Mouse (Mus musculus) midbrain, embryonic 14.5 days (tissue): Measurements from ENCODE around the gene Ccr7. TPM values are rescaled to one million over a fixed set of nuclear protein-coding genes. Genes with fewer than 3 reads are reported as not detected.

Experiments
- ATAC-seq: fragments of 200-750 bp; cut with Nextera tagmentation; 2 replicates; pipeline ENCODE4 v1.8.0; 2017; ENCODE audit warnings: moderate number of reproducible peaks, moderate library complexity; ENCODE audit not compliant: low FRiP score, low TSS enrichment
- DNase-seq: peaks from one replicate; pipeline ENCODE4 v3.0.0-alpha.2; 2015
- H3K27ac ChIP-seq: fragments of 300-500 bp; sonication (generic); replicated peaks from 2 replicates; pipeline ENCODE4 v1.5.1; 2014; ENCODE audit warnings: mild to moderate bottlenecking, low read depth, low read length, moderate library complexity
- H3K27me3 ChIP-seq: fragments of 300-500 bp; sonication (generic); 2 replicates; pipeline ENCODE4 v1.6.1; 2014; ENCODE audit warnings: low read length, control low read depth, mixed read lengths; ENCODE audit not compliant: control insufficient read depth, insufficient read depth
- H3K36me3 ChIP-seq: fragments of 300-500 bp; sonication (generic); 2 replicates; pipeline ENCODE4 v1.6.1; 2014; ENCODE audit warnings: low read length, control low read depth; ENCODE audit not compliant: control insufficient read depth, insufficient read depth
- H3K4me1 ChIP-seq: fragments of 300-500 bp; sonication (generic); 2 replicates; pipeline ENCODE4 v1.6.1; 2014; ENCODE audit warnings: mild to moderate bottlenecking, antibody characterized with exemption, low read length, control low read depth; ENCODE audit not compliant: control insufficient read depth, insufficient read depth
- H3K4me2 ChIP-seq: fragments of 300-500 bp; sonication (generic); 2 replicates; pipeline ENCODE4 v1.6.1; 2014; ENCODE audit warnings: mild to moderate bottlenecking, low read length, moderate library complexity
- H3K4me3 ChIP-seq: fragments of 300-500 bp; sonication (generic); replicated peaks from 2 replicates; pipeline ENCODE4 v1.5.1; 2014; ENCODE audit warnings: low read depth, low read length
- H3K9ac ChIP-seq: fragments of 300-500 bp; sonication (generic); replicated peaks from 2 replicates; pipeline ENCODE4 v1.6.1; 2014; ENCODE audit warnings: mild to moderate bottlenecking, low read length, moderate library complexity
- H3K9me3 ChIP-seq: fragments of 300-500 bp; sonication (generic); 2 replicates; pipeline ENCODE4 v1.6.1; 2016; ENCODE audit warnings: low read length, control low read depth, mixed read lengths; ENCODE audit not compliant: control insufficient read depth
- WGBS: fragments of 180-500 bp; shearing (Covaris S2); extraction: QIAGEN DNeasy Blood & Tissue Kit; methylation state at CpG from one replicate; pipeline ENCODE4 v1.1.7; 2014; 5-methylcytosine and 5-hydroxymethylcytosine counted together
- polyA plus RNA-seq: library from polyadenylated mRNA; unstranded; fragments of >200 nt; fragmentation: Nextera tagmentation; extraction: Ambion mirVana; gene quantifications from 2 replicates; pipeline ENCODE4 v1.2.1, GENCODE M21; 2014

Gene Ccr7
- polyA plus RNA-seq, 1 experiment from 2014 or later, result 0.45 TPM

- WGBS, result 81% methylated on average over 4 of the region's 4 CpGs
- no peak for ATAC-seq
- H3K4me2 ChIP-seq, result no peak overlapping the region
- no peak overlapping the region for H3K9ac ChIP-seq
- H3K27ac ChIP-seq, result no peak overlapping the region
- H3K36me3 ChIP-seq, result no peaks in the 10 kb centered on the region
- H3K4me3 ChIP-seq, result no peak overlapping the region
- H3K27me3 ChIP-seq, result no peaks in the 10 kb centered on the region
- H3K9me3 ChIP-seq, result no peaks in the 10 kb centered on the region
- DNase-seq, result no peak
- no peaks in the 10 kb centered on the region for H3K4me1 ChIP-seq
Measured at GRCm38 (mm10) chr11:99096417-99096816, 58.5 kb downstream of the Ccr7 start.

GRCm38 (mm10) chr11:99095759-99096158 lies 59.1 kb downstream of the Ccr7 start:
- ATAC-seq, result no peak
- H3K4me3 ChIP-seq, result no peak overlapping the region
- no peak overlapping the region for H3K4me2 ChIP-seq
- H3K27me3 ChIP-seq, result no peaks in the 10 kb centered on the region
- no peaks in the 10 kb centered on the region for H3K36me3 ChIP-seq
- H3K9ac ChIP-seq, result no peak overlapping the region
- DNase-seq, result no peak
- no peaks in the 10 kb centered on the region for H3K4me1 ChIP-seq
- no peak overlapping the region for H3K27ac ChIP-seq
- 85% methylated on average over 4 of the region's 4 CpGs for WGBS
- H3K9me3 ChIP-seq, result no peaks in the 10 kb centered on the region

- Histone ChIP-seq H3K4me2 (no peak overlapping the region), H3K27ac (no peak overlapping the region), H3K9me3 (no peaks in the 10 kb centered on the region), H3K36me3 (no peaks in the 10 kb centered on the region), H3K4me3 (no peak overlapping the region), H3K27me3 (no peaks in the 10 kb centered on the region), H3K4me1 (no peaks in the 10 kb centered on the region), H3K9ac (no peak overlapping the region)
- WGBS, result 72% methylated on average over 2 of the region's 2 CpGs
- DNase-seq, result no peak
- no peak for ATAC-seq
Measured at GRCm38 (mm10) chr11:99094911-99095676, 59.8 kb downstream of the Ccr7 start.

Other genes starting within 250 kb of the Ccr7 start
- 2.5 and 5.6 TPM in 2 replicates for gene Cdc6, start 247.3 kb downstream of the Ccr7 start, polyA plus RNA-seq
- 8.8 and 11.0 TPM in 2 replicates for gene Rara, start 227.3 kb downstream of the Ccr7 start, polyA plus RNA-seq
- gene Gjd3, start 172.1 kb downstream of the Ccr7 start, polyA plus RNA-seq, result 0.70 and 2.0 TPM in 2 replicates
- 24.9 and 67.9 TPM in 2 replicates for gene Top2a, start 130.9 kb downstream of the Ccr7 start, polyA plus RNA-seq
- gene Igfbp4, start 113.8 kb downstream of the Ccr7 start, polyA plus RNA-seq, result 55.0 and 111 TPM in 2 replicates
- 0.22 TPM in 1 of 2 replicates, not detected in the other for gene Tns4, start 65.8 kb downstream of the Ccr7 start, polyA plus RNA-seq
- gene Smarce1, start 75.9 kb upstream of the Ccr7 start, polyA plus RNA-seq, result 173 and 222 TPM in 2 replicates
- 4.1 and 6.9 TPM in 2 replicates for gene Krt222, start 89.0 kb upstream of the Ccr7 start, polyA plus RNA-seq
- gene Krt24, start 130.2 kb upstream of the Ccr7 start, polyA plus RNA-seq, result not detected in 2 replicates
- gene Krt25, start 167.9 kb upstream of the Ccr7 start, polyA plus RNA-seq, result 0.11 TPM in 1 of 2 replicates, not detected in the other
- gene Krt26, start 182.9 kb upstream of the Ccr7 start, polyA plus RNA-seq, result 0.28 and 0.51 TPM in 2 replicates
- not detected in 2 replicates for gene Krt27, start 196.0 kb upstream of the Ccr7 start, polyA plus RNA-seq
- 0.17 and 0.26 TPM in 2 replicates for gene Krt28, start 219.8 kb upstream of the Ccr7 start, polyA plus RNA-seq
- gene Krt10, start 234.3 kb upstream of the Ccr7 start, polyA plus RNA-seq, result 33.8 and 37.9 TPM in 2 replicates